Mouse (Mus musculus) heart, adult 2 months (tissue): ENCODE results near the gene Sapcd1. TPM values are rescaled to one million over a fixed set of nuclear protein-coding genes. Genes with fewer than 3 reads are reported as not detected.

Source experiments
- DNase-seq, 2 experiments: peaks; one replicate each; pipeline ENCODE4 v3.0.0; 2021
- H3K27ac ChIP-seq: fragments of 200-600 bp; 2 replicates; pipeline ENCODE4 v1.8.1; 2022
- H3K27me3 ChIP-seq: fragments of 200-500 bp; 2 replicates; pipeline ENCODE4 v1.6.1; 2012; ENCODE audit warnings: mild to moderate bottlenecking, low read length, inconsistent platforms, mixed read lengths; ENCODE audit not compliant: control insufficient read depth, insufficient read depth
- H3K36me3 ChIP-seq: fragments of 200-500 bp; 2 replicates; pipeline ENCODE4 v1.6.1; 2012; ENCODE audit warnings: low read length, inconsistent platforms; ENCODE audit not compliant: control insufficient read depth, insufficient read depth
- H3K4me1 ChIP-seq: fragments of 200-500 bp; 2 replicates; pipeline ENCODE4 v1.6.1; 2011; ENCODE audit warnings: low read length; ENCODE audit not compliant: control insufficient read depth, insufficient read depth
- H3K4me3 ChIP-seq: fragments of 200-600 bp; 2 replicates; pipeline ENCODE4 v1.8.1; 2022
- H3K79me2 ChIP-seq: fragments of 200-500 bp; replicated peaks from 2 replicates; pipeline ENCODE4 v1.6.1; 2012; ENCODE audit warnings: mild to moderate bottlenecking, inconsistent platforms, low read length, moderate library complexity, mixed read lengths; ENCODE audit not compliant: control insufficient read depth, insufficient read depth
- H3K9ac ChIP-seq: fragments of 200-500 bp; 2 replicates; pipeline ENCODE4 v1.6.1; 2012; ENCODE audit warnings: low read depth, mild to moderate bottlenecking, control low read depth, inconsistent platforms, low read length, mixed read lengths
- CTCF ChIP-seq: fragments of 200-600 bp; IDR thresholded peaks from 2 replicates; pipeline ENCODE4 v1.8.1; 2022; ENCODE audit warnings: antibody characterized with exemption, mild to moderate bottlenecking, moderate library complexity
- EP300 ChIP-seq: fragments of 200-500 bp; IDR thresholded peaks from 2 replicates; pipeline ENCODE4 v1.6.1; 2011; ENCODE audit warnings: low read depth, low read length, control low read depth; ENCODE audit not compliant: insufficient read depth
- WGBS: fragments of 180-500 bp; shearing (Covaris S2); methylation state at CpG from one replicate; pipeline ENCODE4 v1.1.7; 2018; 5-methylcytosine and 5-hydroxymethylcytosine counted together
- intact Hi-C: fragments of 180-260 bp; cut with DNase I; formaldehyde crosslinking; loops from one replicate; pipeline ENCODE4 v1.15.1; 2025
- polyA plus RNA-seq: library from polyadenylated mRNA; depleted of rRNA; stranded (reverse); fragments of >200 nt; gene quantifications from 2 replicates; pipeline ENCODE4 v1.2.3, GENCODE M21; 2012; rRNA removed
- total RNA-seq, 2 experiments: library from RNA; stranded (reverse); gene quantifications; 2 replicates each; pipeline ENCODE4 v1.2.3; 2021

Sapcd1 gene
- total and polyA plus RNA-seq, 3 experiments, result 0.20 TPM; not detected in 2

DNA sequence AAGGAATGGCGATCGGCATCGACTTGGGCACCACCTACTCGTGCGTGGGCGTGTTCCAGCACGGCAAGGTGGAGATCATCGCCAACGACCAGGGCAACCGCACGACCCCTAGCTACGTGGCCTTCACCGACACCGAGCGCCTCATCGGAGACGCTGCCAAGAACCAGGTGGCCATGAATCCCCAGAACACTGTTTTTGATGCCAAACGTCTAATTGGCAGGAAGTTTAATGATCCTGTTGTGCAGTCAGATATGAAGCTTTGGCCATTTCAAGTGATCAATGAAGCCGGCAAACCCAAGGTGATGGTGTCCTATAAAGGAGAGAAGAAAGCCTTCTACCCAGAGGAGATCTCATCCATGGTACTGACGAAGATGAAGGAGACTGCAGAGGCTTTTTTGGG lies 50.8 kb downstream of the Sapcd1 start:
- H3K36me3 ChIP-seq, result no peaks in the 10 kb centered on the region; the same call in 1 of the 2 replicates
- intact Hi-C loops, result loop anchor here (10.0 kb wide), 1 partner anchor 1298 kb away; the partner anchor contains the start of gene Trim39
- no peak overlapping the region for H3K27ac ChIP-seq
- DNase-seq, result no peak
- no peak overlapping the region for H3K9ac ChIP-seq
- 91% methylated on average over 20 of the region's 20 CpGs for WGBS
- TF ChIP-seq EP300 (no peak), CTCF (no peak)
- no peaks in the 10 kb centered on the region for H3K79me2 ChIP-seq
- H3K4me3 ChIP-seq, result no peak overlapping the region
- no peaks in the 10 kb centered on the region for H3K27me3 ChIP-seq
- peaks cover 1% of the 10 kb centered on the region; the same call in 1 of the 2 replicates for H3K4me1 ChIP-seq

Other genes with a start within 250 kb of the Sapcd1 start
Only the 30 nearest of the 46 such genes appear.
- gene Gm20547, start 146.0 kb downstream of the Sapcd1 start, total RNA-seq, result not detected
- gene Gm20547, start 146.0 kb downstream of the Sapcd1 start, polyA plus RNA-seq, result not detected in 2 replicates
- gene C2, start 129.8 kb downstream of the Sapcd1 start, total RNA-seq, result 1 to 10 TPM; 1.8 to 3.1 TPM
- gene C2, start 129.8 kb downstream of the Sapcd1 start, polyA plus RNA-seq, result 4.5 and 8.1 TPM in 2 replicates
- 10 to 100 TPM; 38.0 to 42.6 TPM for gene Ehmt2, start 129.5 kb downstream of the Sapcd1 start, total RNA-seq
- gene Ehmt2, start 129.5 kb downstream of the Sapcd1 start, polyA plus RNA-seq, result 61.6 and 64.0 TPM in 2 replicates
- not detected for gene Slc44a4, start 113.5 kb downstream of the Sapcd1 start, total RNA-seq
- 1.1 TPM in 1 of 2 replicates, not detected in the other for gene Slc44a4, start 113.5 kb downstream of the Sapcd1 start, polyA plus RNA-seq
- gene Neu1, start 96.8 kb downstream of the Sapcd1 start, total RNA-seq, result 10 to 100 TPM; 14.5 TPM
- gene Neu1, start 96.8 kb downstream of the Sapcd1 start, polyA plus RNA-seq, result 22.0 and 23.6 TPM in 2 replicates
- 10 to 100 TPM in 1 of 2 experiments, 1 to 10 TPM in 1; 2.9 to 11.2 TPM for gene Hspa1b, start 68.8 kb downstream of the Sapcd1 start, total RNA-seq
- 2.0 and 6.3 TPM in 2 replicates for gene Hspa1b, start 68.8 kb downstream of the Sapcd1 start, polyA plus RNA-seq
- gene Gm20481, start 58.1 kb downstream of the Sapcd1 start, total RNA-seq, result not detected
- not detected in 2 replicates for gene Gm20481, start 58.1 kb downstream of the Sapcd1 start, polyA plus RNA-seq
- 1 to 10 TPM; 3.3 to 9.8 TPM for gene Hspa1a, start 55.9 kb downstream of the Sapcd1 start, total RNA-seq
- gene Hspa1a, start 55.9 kb downstream of the Sapcd1 start, polyA plus RNA-seq, result 3.0 and 5.9 TPM in 2 replicates
- 10 to 100 TPM in 1 of 2 experiments, 1 to 10 TPM in 1; 8.3 to 10.9 TPM for gene Hspa1l, start 55.3 kb downstream of the Sapcd1 start, total RNA-seq
- gene Hspa1l, start 55.3 kb downstream of the Sapcd1 start, polyA plus RNA-seq, result 3.6 and 6.6 TPM in 2 replicates
- 10 to 100 TPM; 17.3 to 21.3 TPM for gene Lsm2, start 46.2 kb downstream of the Sapcd1 start, total RNA-seq
- 50.7 and 58.0 TPM in 2 replicates for gene Lsm2, start 46.2 kb downstream of the Sapcd1 start, polyA plus RNA-seq
- 10 to 100 TPM; 27.0 to 28.5 TPM for gene Vars, start 27.0 kb downstream of the Sapcd1 start, total RNA-seq
- gene Vars, start 27.0 kb downstream of the Sapcd1 start, polyA plus RNA-seq, result 32.7 and 39.2 TPM in 2 replicates
- 10 to 100 TPM; 10.0 to 10.9 TPM for gene Vwa7, start 11.4 kb downstream of the Sapcd1 start, total RNA-seq
- 7.5 and 10.2 TPM in 2 replicates for gene Vwa7, start 11.4 kb downstream of the Sapcd1 start, polyA plus RNA-seq
- under 1 TPM; 0.23 to 0.29 TPM for gene Msh5, start 18.7 kb upstream of the Sapcd1 start, total RNA-seq
- 1.00 and 1.2 TPM in 2 replicates for gene Msh5, start 18.7 kb upstream of the Sapcd1 start, polyA plus RNA-seq
- gene Clic1, start 21.9 kb upstream of the Sapcd1 start, total RNA-seq, result 10 to 100 TPM; 32.5 to 33.1 TPM
- gene Clic1, start 21.9 kb upstream of the Sapcd1 start, polyA plus RNA-seq, result 44.4 and 51.6 TPM in 2 replicates
- gene Ddah2, start 31.0 kb upstream of the Sapcd1 start, total RNA-seq, result 10 to 100 TPM; 20.0 to 20.5 TPM
- gene Ddah2, start 31.0 kb upstream of the Sapcd1 start, polyA plus RNA-seq, result 31.4 and 40.8 TPM in 2 replicates
- gene Ly6g6c, start 37.4 kb upstream of the Sapcd1 start, total RNA-seq, result under 1 TPM; 0.34 to 0.55 TPM
- 0.23 and 0.64 TPM in 2 replicates for gene Ly6g6c, start 37.4 kb upstream of the Sapcd1 start, polyA plus RNA-seq
- gene Mpig6b, start 38.2 kb upstream of the Sapcd1 start, total RNA-seq, result 1 to 10 TPM in 1 of 2 experiments, under 1 TPM in 1; 0.31 to 2.4 TPM
- gene Mpig6b, start 38.2 kb upstream of the Sapcd1 start, polyA plus RNA-seq, result 0.32 and 1.4 TPM in 2 replicates
- not detected for gene Ly6g6e, start 48.9 kb upstream of the Sapcd1 start, total RNA-seq
- gene Ly6g6e, start 48.9 kb upstream of the Sapcd1 start, polyA plus RNA-seq, result 0.41 TPM in 1 of 2 replicates, not detected in the other
- gene Ly6g6d, start 50.0 kb upstream of the Sapcd1 start, total RNA-seq, result under 1 TPM in 1 of 2 experiments, not detected in 1; 0.61 TPM
- 1.3 and 1.6 TPM in 2 replicates for gene Ly6g6d, start 50.0 kb upstream of the Sapcd1 start, polyA plus RNA-seq
- not detected for gene Ly6g6f, start 57.6 kb upstream of the Sapcd1 start, total RNA-seq
- gene Ly6g6f, start 57.6 kb upstream of the Sapcd1 start, polyA plus RNA-seq, result 0.27 TPM in 1 of 2 replicates, not detected in the other
- 10 to 100 TPM; 53.2 to 62.5 TPM for gene Abhd16a, start 61.2 kb upstream of the Sapcd1 start, total RNA-seq
- gene Abhd16a, start 61.2 kb upstream of the Sapcd1 start, polyA plus RNA-seq, result 95.7 and 98.2 TPM in 2 replicates
- gene Ly6g5c, start 80.3 kb upstream of the Sapcd1 start, total RNA-seq, result not detected
- gene Ly6g5c, start 80.3 kb upstream of the Sapcd1 start, polyA plus RNA-seq, result not detected in 2 replicates
- under 1 TPM in 1 of 2 experiments, not detected in 1; 0.36 TPM for gene Ly6g5b, start 87.4 kb upstream of the Sapcd1 start, total RNA-seq
- gene Ly6g5b, start 87.4 kb upstream of the Sapcd1 start, polyA plus RNA-seq, result 0.23 and 0.35 TPM in 2 replicates
- gene Gpank1, start 93.4 kb upstream of the Sapcd1 start, total RNA-seq, result 1 to 10 TPM; 6.8 to 8.5 TPM
- gene Gpank1, start 93.4 kb upstream of the Sapcd1 start, polyA plus RNA-seq, result 9.5 TPM in 2 replicates
- 100 to 1,000 TPM; 149 to 170 TPM for gene Csnk2b, start 94.0 kb upstream of the Sapcd1 start, total RNA-seq
- 297 and 301 TPM in 2 replicates for gene Csnk2b, start 94.0 kb upstream of the Sapcd1 start, polyA plus RNA-seq
- 10 to 100 TPM; 30.2 to 31.3 TPM for gene D17H6S53E, start 98.4 kb upstream of the Sapcd1 start, total RNA-seq
- 7.7 and 11.8 TPM in 2 replicates for gene D17H6S53E, start 98.4 kb upstream of the Sapcd1 start, polyA plus RNA-seq
- gene Apom, start 104.0 kb upstream of the Sapcd1 start, total RNA-seq, result not detected
- not detected in 2 replicates for gene Apom, start 104.0 kb upstream of the Sapcd1 start, polyA plus RNA-seq
- 100 to 1,000 TPM; 216 to 252 TPM for gene Bag6, start 107.2 kb upstream of the Sapcd1 start, total RNA-seq
- gene Bag6, start 107.2 kb upstream of the Sapcd1 start, polyA plus RNA-seq, result 140 and 150 TPM in 2 replicates
- gene Prrc2a, start 136.9 kb upstream of the Sapcd1 start, total RNA-seq, result 100 to 1,000 TPM; 132 to 139 TPM
- gene Prrc2a, start 136.9 kb upstream of the Sapcd1 start, polyA plus RNA-seq, result 183 and 197 TPM in 2 replicates
- 1 to 10 TPM; 2.9 to 3.9 TPM for gene Aif1, start 148.1 kb upstream of the Sapcd1 start, total RNA-seq
- gene Aif1, start 148.1 kb upstream of the Sapcd1 start, polyA plus RNA-seq, result 1.5 and 2.0 TPM in 2 replicates